Mouse (Mus musculus) heart, postnatal 0 days (tissue): ENCODE results near the gene Mab21l1.

Experiments
- CTCF ChIP-seq: IDR thresholded peaks from 2 replicates; pipeline ENCODE4 v1.5.1; 2016; ENCODE audit warnings: antibody characterized with exemption, control low read depth, low read depth
- EP300 ChIP-seq: IDR thresholded peaks from 2 replicates; pipeline ENCODE4 v1.6.1; 2016; ENCODE audit warnings: antibody characterized with exemption, low read depth

GRCm38 (mm10) chr3:55775245-55775644 lies 7.1 kb upstream of the Mab21l1 start:
- TF ChIP-seq CTCF (no peak), EP300 (no peak)
